Mouse (Mus musculus): Measurements from ENCODE around the gene Pde11a.

Pde11a gene

GRCm38 (mm10) chr2:76095861-76096260 lies 242.7 kb downstream of the Pde11a start:
- DNase-seq (ENCODE audit: low read depth, low spot score), result no peak

- no peak for DNase-seq (ENCODE audit: low read depth, low spot score)
These were observed 248.1 kb downstream of the Pde11a start for GRCm38 (mm10) chr2:76090506-76090905.

- DNase-seq (ENCODE audit: low read depth, low spot score), result no peak
These were observed 249.7 kb downstream of the Pde11a start for GRCm38 (mm10) chr2:76088844-76089243.

- no peak for DNase-seq (ENCODE audit: low read depth, low spot score)
These were observed 250.2 kb downstream of the Pde11a start for GRCm38 (mm10) chr2:76088413-76088812.

- DNase-seq (ENCODE audit: low read depth, low spot score), result no peak
These were observed 251.4 kb downstream of the Pde11a start for GRCm38 (mm10) chr2:76087170-76087569.

GRCm38 (mm10) chr2:76084982-76085381 lies 253.6 kb downstream of the Pde11a start:
- no peak for DNase-seq (ENCODE audit: low read depth, low spot score)

- DNase-seq (ENCODE audit: low read depth, low spot score), result no peak
These were observed 254.7 kb downstream of the Pde11a start for GRCm38 (mm10) chr2:76083901-76084300.

GRCm38 (mm10) chr2:76083396-76083795 lies 255.2 kb downstream of the Pde11a start:
- DNase-seq (ENCODE audit: low read depth, low spot score), result no peak

- DNase-seq (ENCODE audit: low read depth, low spot score), result no peak
These were observed 256.6 kb downstream of the Pde11a start for GRCm38 (mm10) chr2:76081991-76082390.

GRCm38 (mm10) chr2:76080549-76080948 lies 258.0 kb downstream of the Pde11a start:
- DNase-seq (ENCODE audit: low read depth, low spot score), result no peak

- DNase-seq (ENCODE audit: low read depth, low spot score), result no peak
These were observed 261.7 kb downstream of the Pde11a start for GRCm38 (mm10) chr2:76076838-76077237.

- DNase-seq (ENCODE audit: low read depth, low spot score), result no peak
These were observed 262.5 kb downstream of the Pde11a start for GRCm38 (mm10) chr2:76076047-76076446.

GRCm38 (mm10) chr2:76073079-76073478 lies 265.5 kb downstream of the Pde11a start:
- peak; percentile 48 for DNase-seq (ENCODE audit: low read depth, low spot score)

GRCm38 (mm10) chr2:76070432-76071306 lies 267.9 kb downstream of the Pde11a start:
- DNase-seq (ENCODE audit: low read depth, low spot score), result peak; percentile 81

- no peak for DNase-seq (ENCODE audit: low read depth, low spot score)
These were observed 269.3 kb downstream of the Pde11a start for GRCm38 (mm10) chr2:76069238-76069637.

- no peak for DNase-seq (ENCODE audit: low read depth, low spot score)
These were observed 270.4 kb downstream of the Pde11a start for GRCm38 (mm10) chr2:76068155-76068554.

- DNase-seq (ENCODE audit: low read depth, low spot score), result peak; percentile 49
These were observed 271.4 kb downstream of the Pde11a start for GRCm38 (mm10) chr2:76067144-76067543.

- DNase-seq (ENCODE audit: low read depth, low spot score), result no peak
These were observed 273.3 kb downstream of the Pde11a start for GRCm38 (mm10) chr2:76065292-76065691.

- DNase-seq (ENCODE audit: low read depth, low spot score), result peak; percentile 57
These were observed 274.5 kb downstream of the Pde11a start for GRCm38 (mm10) chr2:76064078-76064477.

- no peak for DNase-seq (ENCODE audit: low read depth, low spot score)
These were observed 278.4 kb downstream of the Pde11a start for GRCm38 (mm10) chr2:76060207-76060606.

GRCm38 (mm10) chr2:76059595-76059994 lies 279.0 kb downstream of the Pde11a start:
- DNase-seq (ENCODE audit: low read depth, low spot score), result no peak

- no peak for DNase-seq (ENCODE audit: low read depth, low spot score)
These were observed 279.7 kb downstream of the Pde11a start for GRCm38 (mm10) chr2:76058661-76059467.

GRCm38 (mm10) chr2:76057555-76057954 lies 281.0 kb downstream of the Pde11a start:
- peak; percentile 31 for DNase-seq (ENCODE audit: low read depth, low spot score)
